Mouse (Mus musculus) embryo, embryonic 10.5 days (tissue): ENCODE measurements around the gene Syn3.
A peak's percentile ranks its signal among the peaks of the same experiment; 100 is the strongest.
"Not testable (repeated sequence)": the region's sequence is repeated elsewhere in the genome, so short reads cannot be mapped to it uniquely, and the experiment has no call there.

Experiments used
- DNase-seq: peaks from one replicate; pipeline ENCODE4 v3.0.0-alpha.2; 2015; ENCODE audit warnings: low spot score

Syn3 gene

GRCm38 (mm10) chr10:86418345-86418744, 80.4 kb downstream of the Syn3 start:
- DNase-seq: peak; percentile 18

GRCm38 (mm10) chr10:86416806-86417205, 81.9 kb downstream of the Syn3 start:
- no peak for DNase-seq

GRCm38 (mm10) chr10:86410868-86411267, 87.8 kb downstream of the Syn3 start:
- DNase-seq: no peak

GRCm38 (mm10) chr10:86406952-86407351, 91.7 kb downstream of the Syn3 start:
- DNase-seq: no peak

- no peak for DNase-seq
These were observed 100.4 kb downstream of the Syn3 start for GRCm38 (mm10) chr10:86398347-86398720.

GRCm38 (mm10) chr10:86397577-86398346, 100.9 kb downstream of the Syn3 start:
- no peak for DNase-seq

GRCm38 (mm10) chr10:86392399-86392798, 106.3 kb downstream of the Syn3 start:
- DNase-seq: no peak

GRCm38 (mm10) chr10:86389913-86390312, 108.8 kb downstream of the Syn3 start:
- no peak for DNase-seq

GRCm38 (mm10) chr10:86389357-86389756, 109.3 kb downstream of the Syn3 start:
- DNase-seq: no peak

- DNase-seq: no peak
These were observed 109.9 kb downstream of the Syn3 start for GRCm38 (mm10) chr10:86388803-86389202.

GRCm38 (mm10) chr10:86387821-86388440, 110.8 kb downstream of the Syn3 start:
- no peak for DNase-seq

GRCm38 (mm10) chr10:86386232-86386631, 112.5 kb downstream of the Syn3 start:
- DNase-seq: no peak

- no peak for DNase-seq
These were observed 113.0 kb downstream of the Syn3 start for GRCm38 (mm10) chr10:86385656-86386055.

- DNase-seq: no peak
These were observed 114.0 kb downstream of the Syn3 start for GRCm38 (mm10) chr10:86384655-86385054.

GRCm38 (mm10) chr10:86381922-86382260, 116.8 kb downstream of the Syn3 start:
- peak; percentile 39 for DNase-seq

GRCm38 (mm10) chr10:86381150-86381921, 117.4 kb downstream of the Syn3 start:
- no peak for DNase-seq

- DNase-seq: peak; percentile 35
These were observed 118.1 kb downstream of the Syn3 start for GRCm38 (mm10) chr10:86380626-86381025.

- not testable (repeated sequence) for DNase-seq
These were observed 119.9 kb downstream of the Syn3 start for GRCm38 (mm10) chr10:86378803-86379202.

GRCm38 (mm10) chr10:86376392-86377185, 122.1 kb downstream of the Syn3 start:
- no peak for DNase-seq

- no peak for DNase-seq
These were observed 122.8 kb downstream of the Syn3 start for GRCm38 (mm10) chr10:86375903-86376302.

- no peak for DNase-seq
These were observed 124.6 kb downstream of the Syn3 start for GRCm38 (mm10) chr10:86374061-86374460.

GRCm38 (mm10) chr10:86371561-86371960, 127.1 kb downstream of the Syn3 start:
- no peak for DNase-seq
